In genomic region chr6:113373491-113373890, GRCm38 (mm10) we compare ENCODE assay signal across 16 mouse cellular contexts. TPM values are rescaled to one million over a fixed set of nuclear protein-coding genes. Genes with fewer than 3 reads are reported as not detected.
DNase-seq lines count a peak whose midpoint lies in the region; ATAC-seq and TF ChIP-seq lines count a peak whose summit lies in the region.
"Had no signal": no experiment of that assay in that cellular context is flagged by ENCODE, and none has a peak within 500 bp of the region (broad histone marks: within the 10 kb centered on the region; RNA-seq: fewer than 3 reads in every experiment).

No protein-coding gene starts in this region.

- H3K4me2 ChIP-seq in liver, embryonic 11.5 days, result peak overlapping the region; percentile 16
- no peak overlapping the region for H3K4me2 ChIP-seq in hindbrain, postnatal 0 days (ENCODE audit: low read depth, low read length)
- H3K4me2 ChIP-seq: embryonic facial prominence, embryonic 12.5 days had no signal

- WGBS in liver, embryonic 11.5 days, result 73% methylated on average over 4 of the region's 4 CpGs
- WGBS in hindbrain, postnatal 0 days, result 94% methylated on average over 4 of the region's 4 CpGs

- DNase-seq in c-Kit-positive CD71-positive TER-119-positive erythroid progenitor cells, embryonic 14.5 days (ENCODE audit: low spot score), result peak; percentile 25
- DNase-seq in liver, embryonic 11.5 days (ENCODE audit: low spot score), result no peak
- no peak for DNase-seq in hindbrain, postnatal 0 days (ENCODE audit: low spot score)
- DNase-seq in urinary bladder, postnatal 36 days (ENCODE audit: low spot score in 2 of 2), result no peak
- DNase-seq: cerebellum, adult 9-11 months; forebrain, postnatal 0 days; gastrocnemius, postnatal 36 days; kidney, adult 8-10 months; kidney, postnatal 14 days had no signal

- no peak for TF ChIP-seq CTCF in hindbrain, postnatal 0 days (IDR thresholded peaks at IDR 0.05; ENCODE audit: low read depth)

- 0 out of 2 replicates have a peak overlapping the region, but pooled peaks have one; percentile 0 for H3K9ac ChIP-seq in liver, embryonic 11.5 days (ENCODE audit: low read depth, low read length)
- no peak overlapping the region for H3K9ac ChIP-seq in hindbrain, postnatal 0 days (replicated peaks; ENCODE audit: low read length)
- H3K9ac ChIP-seq: embryonic facial prominence, embryonic 12.5 days; forebrain, postnatal 0 days had no signal

- peaks cover 80% of the 10 kb centered on the region for H3K36me3 ChIP-seq in megakaryocyte, embryonic 14.5 days (replicated peaks; ENCODE audit: low read length)
- peaks cover 31% of the 10 kb centered on the region for H3K36me3 ChIP-seq in liver, embryonic 11.5 days (ENCODE audit: control insufficient read depth, insufficient read depth, low read length)
- peaks cover 68% of the 10 kb centered on the region for H3K36me3 ChIP-seq in hindbrain, postnatal 0 days (ENCODE audit: insufficient read depth, low read length)

- peak overlapping the region; percentile 53 for H3K4me3 ChIP-seq in megakaryocyte, embryonic 14.5 days (replicated peaks)
- H3K4me3 ChIP-seq in liver, embryonic 11.5 days (ENCODE audit: low read depth, low read length), result no peak overlapping the region
- no peak overlapping the region for H3K4me3 ChIP-seq in hindbrain, postnatal 0 days (ENCODE audit: low read length)
- H3K4me3 ChIP-seq: embryonic facial prominence, embryonic 12.5 days; hindbrain, embryonic 10.5 days had no signal

- peaks cover 50% of the 10 kb centered on the region for H3K4me1 ChIP-seq in megakaryocyte, embryonic 14.5 days
- H3K4me1 ChIP-seq in liver, embryonic 11.5 days (replicated peaks; ENCODE audit: control insufficient read depth, insufficient read depth, low read length), result peaks cover 14% of the 10 kb centered on the region
- H3K4me1 ChIP-seq in hindbrain, postnatal 0 days (ENCODE audit: insufficient read depth, low read length), result peaks cover 6% of the 10 kb centered on the region; the same call in 1 of the 2 replicates

- ATAC-seq in megakaryocyte, adult 5-6 weeks (ENCODE audit: poor library complexity, severe bottlenecking), result no peak
- peak; percentile 63 for ATAC-seq in liver, embryonic 11.5 days (replicated peaks; ENCODE audit: low FRiP score)
- peak; percentile 17 for ATAC-seq in megakaryocyte progenitor cell, adult 5-6 weeks (replicated peaks; ENCODE audit: poor library complexity)
- no peak for ATAC-seq in hindbrain, postnatal 0 days
- ATAC-seq: forebrain, postnatal 0 days; inflammation-experienced regulatory T-cells, adult 6 months had no signal

- peak overlapping the region; percentile 60 for H3K27ac ChIP-seq in liver, embryonic 11.5 days (ENCODE audit: low read depth, low read length)
- no peak overlapping the region for H3K27ac ChIP-seq in hindbrain, postnatal 0 days
- H3K27ac ChIP-seq: embryonic facial prominence, embryonic 12.5 days; hindbrain, embryonic 10.5 days; stomach, postnatal 0 days had no signal

- H3K27me3 ChIP-seq in megakaryocyte, embryonic 14.5 days (replicated peaks), result no peaks in the 10 kb centered on the region
- H3K27me3 ChIP-seq in liver, embryonic 11.5 days (replicated peaks; ENCODE audit: control insufficient read depth, insufficient read depth, low read length), result no peaks in the 10 kb centered on the region
- no peaks in the 10 kb centered on the region for H3K27me3 ChIP-seq in hindbrain, postnatal 0 days (ENCODE audit: insufficient read depth, low read length)
- H3K27me3 ChIP-seq: embryonic facial prominence, embryonic 12.5 days had no signal

- H3K9me3 ChIP-seq in megakaryocyte, embryonic 14.5 days, result no peaks in the 10 kb centered on the region
- H3K9me3 ChIP-seq in liver, embryonic 11.5 days (ENCODE audit: control insufficient read depth, low read length), result no peaks in the 10 kb centered on the region
- no peaks in the 10 kb centered on the region for H3K9me3 ChIP-seq in hindbrain, postnatal 0 days (ENCODE audit: low read length)
- H3K9me3 ChIP-seq: embryonic facial prominence, embryonic 12.5 days; hindbrain, embryonic 10.5 days had no signal

RNA-seq across cellular contexts. Expression of gene Tada3, which starts 4.2 kb away (rescaled TPM):
- 34.8 and 158 TPM in 2 replicates for polyA plus RNA-seq in megakaryocyte, embryonic 14.5 days (2012; ENCODE audit: insufficient read depth, low replicate concordance)
- total RNA-seq in megakaryocyte, adult 5-6 weeks (2015), result 20.1 and 23.6 TPM in 2 replicates
- total RNA-seq in megakaryocyte, adult 5-6 weeks (2017), result 14.1 and 15.9 TPM in 2 replicates
- polyA plus RNA-seq in liver, embryonic 11.5 days (2014; fragmentation: Nextera tagmentation; extraction: Ambion mirVana), result 43.8 and 49.7 TPM in 2 replicates
- 23.0 and 24.5 TPM in 2 replicates for total RNA-seq in megakaryocyte progenitor cell, adult 5-6 weeks (2015)
- 11.9 and 13.9 TPM in 2 replicates for total RNA-seq in megakaryocyte progenitor cell, adult 5-6 weeks (2017)
- total RNA-seq in hindbrain, postnatal 0 days (2014; rRNA removed), result 26.2 and 33.1 TPM in 2 replicates
- polyA plus RNA-seq in hindbrain, postnatal 0 days (2015; fragmentation: Nextera tagmentation; extraction: Ambion mirVana), result 57.5 and 61.8 TPM in 2 replicates

RNA-seq across cellular contexts. Expression of gene Arpc4, which starts 4.4 kb away (rescaled TPM):
- 689 and 1,078 TPM in 2 replicates for polyA plus RNA-seq in megakaryocyte, embryonic 14.5 days (2012; ENCODE audit: insufficient read depth, low replicate concordance)
- total RNA-seq in megakaryocyte, adult 5-6 weeks (2015), result 255 and 284 TPM in 2 replicates
- total RNA-seq in megakaryocyte, adult 5-6 weeks (2017), result 427 and 451 TPM in 2 replicates
- 239 and 241 TPM in 2 replicates for polyA plus RNA-seq in liver, embryonic 11.5 days (2014; fragmentation: Nextera tagmentation; extraction: Ambion mirVana)
- total RNA-seq in megakaryocyte progenitor cell, adult 5-6 weeks (2015), result 171 and 208 TPM in 2 replicates
- total RNA-seq in megakaryocyte progenitor cell, adult 5-6 weeks (2017), result 306 and 331 TPM in 2 replicates
- 178 and 195 TPM in 2 replicates for total RNA-seq in hindbrain, postnatal 0 days (2014; rRNA removed)
- 475 and 479 TPM in 2 replicates for polyA plus RNA-seq in hindbrain, postnatal 0 days (2015; fragmentation: Nextera tagmentation; extraction: Ambion mirVana)

RNA-seq across cellular contexts. Expression of gene Ttll3, which starts 15.6 kb away (rescaled TPM):
- 28.0 and 63.9 TPM in 2 replicates for polyA plus RNA-seq in megakaryocyte, embryonic 14.5 days (2012; ENCODE audit: insufficient read depth, low replicate concordance)
- total RNA-seq in megakaryocyte, adult 5-6 weeks (2015), result 6.2 and 7.2 TPM in 2 replicates
- total RNA-seq in megakaryocyte, adult 5-6 weeks (2017), result 7.7 and 9.9 TPM in 2 replicates
- 1.6 and 2.4 TPM in 2 replicates for polyA plus RNA-seq in liver, embryonic 11.5 days (2014; fragmentation: Nextera tagmentation; extraction: Ambion mirVana)
- 2.5 and 4.3 TPM in 2 replicates for total RNA-seq in megakaryocyte progenitor cell, adult 5-6 weeks (2015)
- total RNA-seq in megakaryocyte progenitor cell, adult 5-6 weeks (2017), result 2.0 and 2.9 TPM in 2 replicates
- total RNA-seq in hindbrain, postnatal 0 days (2014; rRNA removed), result 11.9 and 13.1 TPM in 2 replicates
- 10.3 and 11.6 TPM in 2 replicates for polyA plus RNA-seq in hindbrain, postnatal 0 days (2015; fragmentation: Nextera tagmentation; extraction: Ambion mirVana)

RNA-seq across cellular contexts. Expression of gene Camk1, which starts 29.7 kb away (rescaled TPM):
- 20.3 and 31.4 TPM in 2 replicates for polyA plus RNA-seq in megakaryocyte, embryonic 14.5 days (2012; ENCODE audit: insufficient read depth, low replicate concordance)
- total RNA-seq in megakaryocyte, adult 5-6 weeks (2015), result 31.8 and 39.6 TPM in 2 replicates
- total RNA-seq in megakaryocyte, adult 5-6 weeks (2017), result 57.6 and 68.3 TPM in 2 replicates
- polyA plus RNA-seq in liver, embryonic 11.5 days (2014; fragmentation: Nextera tagmentation; extraction: Ambion mirVana), result 48.5 and 49.1 TPM in 2 replicates
- 10.2 and 15.2 TPM in 2 replicates for total RNA-seq in megakaryocyte progenitor cell, adult 5-6 weeks (2015)
- total RNA-seq in megakaryocyte progenitor cell, adult 5-6 weeks (2017), result 16.6 and 24.3 TPM in 2 replicates
- 96.5 and 105 TPM in 2 replicates for total RNA-seq in hindbrain, postnatal 0 days (2014; rRNA removed)
- polyA plus RNA-seq in hindbrain, postnatal 0 days (2015; fragmentation: Nextera tagmentation; extraction: Ambion mirVana), result 109 and 111 TPM in 2 replicates

RNA-seq across cellular contexts. Expression of gene Rpusd3, which starts 45.6 kb away (rescaled TPM):
- polyA plus RNA-seq in megakaryocyte, embryonic 14.5 days (2012; ENCODE audit: insufficient read depth, low replicate concordance), result 76.2 and 91.3 TPM in 2 replicates
- 2.5 and 6.2 TPM in 2 replicates for total RNA-seq in megakaryocyte, adult 5-6 weeks (2015)
- total RNA-seq in megakaryocyte, adult 5-6 weeks (2017), result 2.5 and 3.0 TPM in 2 replicates
- polyA plus RNA-seq in liver, embryonic 11.5 days (2014; fragmentation: Nextera tagmentation; extraction: Ambion mirVana), result 27.4 and 32.1 TPM in 2 replicates
- 3.5 and 5.7 TPM in 2 replicates for total RNA-seq in megakaryocyte progenitor cell, adult 5-6 weeks (2015)
- 9.2 and 11.8 TPM in 2 replicates for total RNA-seq in megakaryocyte progenitor cell, adult 5-6 weeks (2017)
- 20.8 and 23.6 TPM in 2 replicates for total RNA-seq in hindbrain, postnatal 0 days (2014; rRNA removed)
- 24.2 and 27.3 TPM in 2 replicates for polyA plus RNA-seq in hindbrain, postnatal 0 days (2015; fragmentation: Nextera tagmentation; extraction: Ambion mirVana)

Comparison
In these comparisons a context has a peak if more than half of its experiments do, and no peak if none do; other contexts are left out.
1. ATAC-seq: peak in liver, embryonic 11.5 days (single experiment) and megakaryocyte progenitor cell, adult 5-6 weeks (single experiment); none in megakaryocyte, adult 5-6 weeks (single experiment) and hindbrain, postnatal 0 days (single experiment).